Mouse (Mus musculus) mouse embryonic stem cell (cell line): ENCODE results near the gene Eng.

Experiments used
- in situ Hi-C, 2 experiments: fragments of 300-500 bp; cut with MboI; formaldehyde crosslinking; loops; 1 replicate in 1 of 2; 3 replicates in 1 of 2; pipeline ENCODE4 v1.14.3; 2019 to 2020; ENCODE audit warnings: low sequenced_read_pairs in 2 of 2, low pct_unique_long_range_greater_than_20kb in 1 of 2, mixed read lengths in 1 of 2; ENCODE audit not compliant: unreplicated experiment in 1 of 2

Eng gene

GRCm38 (mm10) chr2:32668176-32668575 is 21.8 kb downstream of the Eng start:
- in situ Hi-C loops, result no loop called here

GRCm38 (mm10) chr2:32669876-32670275 is 23.5 kb downstream of the Eng start:
- in situ Hi-C loops, result no loop called here

- in situ Hi-C loops, result no loop called here
Observed at GRCm38 (mm10) chr2:32671147-32671546, 24.8 kb downstream of the Eng start.

GRCm38 (mm10) chr2:32671907-32672595 is 25.7 kb downstream of the Eng start:
- in situ Hi-C loops, result no loop called here

GRCm38 (mm10) chr2:32673176-32673917 is 27.0 kb downstream of the Eng start:
- in situ Hi-C loops, result no loop called here

GRCm38 (mm10) chr2:32676821-32677220 is 30.4 kb downstream of the Eng start:
- in situ Hi-C loops, result no loop called here

- in situ Hi-C loops, result no loop called here
Observed at GRCm38 (mm10) chr2:32677683-32678082, 31.3 kb downstream of the Eng start.

- in situ Hi-C loops, result loop anchor here in 1 of 2 experiments (10.0 kb wide), 1 partner anchor 45 kb away; no protein-coding TSS in a partner anchor
Observed at GRCm38 (mm10) chr2:32680051-32680451, 33.7 kb downstream of the Eng start.

- in situ Hi-C loops, result loop anchor here in 1 of 2 experiments (10.0 kb wide), 1 partner anchor 46 kb away; no protein-coding TSS in a partner anchor
Observed at GRCm38 (mm10) chr2:32680961-32681650, 34.7 kb downstream of the Eng start.

GRCm38 (mm10) chr2:32681754-32682153 is 35.4 kb downstream of the Eng start:
- in situ Hi-C loops, result loop anchor here in 1 of 2 experiments (10.0 kb wide), 1 partner anchor 47 kb away; no protein-coding TSS in a partner anchor

GRCm38 (mm10) chr2:32682721-32683417 is 36.5 kb downstream of the Eng start:
- in situ Hi-C loops, result loop anchor here in 1 of 2 experiments (10.0 kb wide), 1 partner anchor 48 kb away; no protein-coding TSS in a partner anchor

GRCm38 (mm10) chr2:32683701-32684100 is 37.3 kb downstream of the Eng start:
- in situ Hi-C loops, result loop anchor here in 1 of 2 experiments (10.0 kb wide), 1 partner anchor 49 kb away; no protein-coding TSS in a partner anchor

GRCm38 (mm10) chr2:32684681-32685428 is 38.5 kb downstream of the Eng start:
- in situ Hi-C loops, result loop anchor here in 1 of 2 experiments (10.0 kb wide), 1 partner anchor 50 kb away; no protein-coding TSS in a partner anchor

- in situ Hi-C loops, result loop anchor here in 1 of 2 experiments (10.0 kb wide), 1 partner anchor 51 kb away; no protein-coding TSS in a partner anchor
Observed at GRCm38 (mm10) chr2:32685807-32686206, 39.4 kb downstream of the Eng start.

- in situ Hi-C loops, result loop anchor here in 1 of 2 experiments (10.0 kb wide), 1 partner anchor 52 kb away; no protein-coding TSS in a partner anchor
Observed at GRCm38 (mm10) chr2:32686640-32687039, 40.2 kb downstream of the Eng start.

GRCm38 (mm10) chr2:32687562-32687961 is 41.2 kb downstream of the Eng start:
- in situ Hi-C loops, result loop anchor here in 1 of 2 experiments (10.0 kb wide), 1 partner anchor 53 kb away; no protein-coding TSS in a partner anchor

GRCm38 (mm10) chr2:32689420-32689819 is 43.0 kb downstream of the Eng start:
- in situ Hi-C loops, result loop anchor here in 1 of 2 experiments (10.0 kb wide), 1 partner anchor 55 kb away; no protein-coding TSS in a partner anchor
